Mouse (Mus musculus) ovary, postnatal 14 days (tissue): ENCODE data around the gene Cdkal1.

Experiments used
- DNase-seq: peaks from one replicate; pipeline ENCODE4 v3.0.0; 2022; ENCODE audit warnings: low spot score

Gene Cdkal1

DNA sequence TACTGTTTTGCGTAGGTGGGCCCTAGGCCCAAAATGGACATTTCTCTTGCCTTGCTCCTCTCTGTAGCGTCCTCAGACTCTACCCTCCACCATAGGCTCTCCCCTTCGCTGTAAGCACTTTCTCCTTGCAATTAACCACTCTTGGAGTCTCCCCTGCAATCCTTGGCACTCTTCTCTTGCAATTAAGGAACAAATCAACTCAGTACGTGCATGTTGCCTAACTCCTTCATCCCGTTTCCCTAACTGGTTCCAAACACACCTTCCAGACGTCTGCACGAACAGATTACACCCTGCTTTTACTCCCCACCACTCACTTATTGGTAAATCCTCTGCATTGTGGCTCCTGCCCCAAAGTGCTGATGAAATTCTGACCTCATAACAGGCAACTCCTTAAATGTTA lies 358.2 kb downstream of the Cdkal1 start:
- DNase-seq: no peak

DNA sequence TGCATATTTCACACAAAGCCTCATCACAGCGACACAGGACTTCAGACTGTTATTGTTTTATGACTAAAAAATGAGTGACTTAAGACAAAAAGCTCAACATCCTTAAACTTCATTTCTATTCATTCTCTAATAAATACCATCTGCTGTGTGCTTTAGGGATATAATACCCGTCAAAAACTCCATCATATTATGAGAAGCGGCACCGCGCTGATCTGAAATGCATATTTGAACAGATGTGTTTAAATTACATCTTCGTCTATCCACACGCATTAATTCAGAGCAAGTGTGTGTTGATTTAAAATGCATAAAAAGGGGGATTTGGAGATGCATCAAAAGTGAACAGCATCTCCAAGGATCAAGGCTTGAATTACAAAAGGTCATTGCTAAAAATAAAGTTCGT lies 365.1 kb downstream of the Cdkal1 start:
- no peak for DNase-seq

DNA sequence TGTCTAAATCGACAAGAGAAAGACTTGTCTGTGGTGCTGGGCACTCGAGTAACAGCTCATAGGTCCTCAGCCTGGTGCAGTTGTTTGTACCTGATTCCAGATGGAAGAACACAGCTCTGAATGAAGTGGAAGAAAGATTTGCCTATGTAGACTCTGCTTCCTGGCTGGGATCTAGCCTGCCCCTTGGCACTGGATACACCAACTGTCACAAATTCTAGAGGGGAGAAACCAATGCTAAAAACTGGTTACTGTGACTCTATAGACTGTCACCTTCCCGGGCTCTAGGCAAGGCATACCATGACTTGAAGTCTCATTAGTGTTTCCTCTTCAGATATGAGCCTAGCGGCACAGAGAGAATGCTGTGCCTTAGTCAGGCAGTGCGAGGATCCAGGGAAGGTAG lies 366.0 kb downstream of the Cdkal1 start:
- DNase-seq: no peak

DNA sequence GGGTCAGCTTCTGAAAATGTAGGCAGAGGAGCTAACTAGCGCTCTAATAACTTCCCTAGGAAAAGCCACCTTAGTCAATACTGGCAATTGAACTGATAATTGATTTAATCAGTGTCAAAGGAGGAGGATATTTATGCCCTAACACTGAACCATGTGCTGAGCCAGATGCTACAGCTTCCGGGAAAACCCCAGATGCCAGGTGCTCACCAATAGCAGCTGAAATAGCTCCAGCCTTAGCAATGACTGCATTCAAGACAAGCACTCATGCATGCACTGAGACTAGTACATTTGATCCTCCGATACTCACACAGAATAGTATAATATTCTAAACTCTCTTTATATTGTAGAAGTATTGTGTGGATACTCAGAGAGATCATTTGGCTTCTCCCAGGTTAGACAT lies 368.8 kb downstream of the Cdkal1 start:
- no peak for DNase-seq

DNA sequence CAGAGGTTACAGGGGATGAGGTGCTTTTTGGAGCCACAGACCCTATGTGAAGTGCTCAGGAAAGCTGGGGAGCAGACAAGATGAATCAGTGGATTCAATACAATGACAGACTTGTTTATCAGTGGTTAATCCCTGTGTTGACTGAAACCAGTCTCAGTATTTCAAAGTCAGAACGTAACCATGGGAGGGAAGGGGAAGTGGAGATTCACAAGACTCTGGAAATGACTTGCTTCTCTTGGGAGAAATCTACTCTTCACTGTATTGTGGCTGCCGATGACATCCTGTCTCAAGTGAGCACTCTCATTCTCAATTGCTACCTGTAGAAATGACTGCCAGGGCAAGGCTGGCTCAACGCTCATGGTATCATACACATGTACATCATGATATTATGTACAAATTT lies 371.5 kb downstream of the Cdkal1 start:
- no peak for DNase-seq

DNA sequence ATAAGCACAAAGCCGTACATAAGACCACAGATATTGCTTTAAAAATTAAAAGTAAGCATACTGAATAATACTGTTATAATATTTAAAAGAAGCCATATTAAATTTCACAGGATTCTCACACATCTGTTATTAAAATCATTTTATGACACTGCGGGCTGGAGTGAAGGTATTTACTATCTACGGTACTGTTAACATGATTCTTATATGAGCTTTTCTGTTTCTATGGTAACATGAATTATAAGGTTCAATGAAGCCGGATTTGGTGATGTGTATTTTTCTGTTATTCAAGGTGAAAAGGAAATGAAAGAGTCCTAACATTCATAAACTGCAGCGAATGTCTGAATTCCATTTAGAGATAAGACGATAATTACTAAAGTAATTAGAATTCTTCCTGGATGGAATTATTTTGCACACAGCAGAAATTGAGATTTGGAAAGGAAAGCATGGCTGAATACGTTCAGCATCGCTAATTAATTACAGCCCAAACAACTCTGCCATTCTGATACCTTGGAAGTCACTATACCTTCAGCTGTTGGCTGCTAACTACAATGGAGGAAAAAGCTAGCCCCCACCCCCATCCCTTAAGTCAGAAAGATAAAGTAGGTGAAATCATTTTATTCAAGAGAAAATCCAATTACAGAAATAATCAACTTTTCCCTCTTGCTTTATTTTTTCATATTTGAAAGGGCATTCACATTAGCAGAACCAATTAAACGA lies 373.2 kb downstream of the Cdkal1 start:
- DNase-seq: no peak

DNA sequence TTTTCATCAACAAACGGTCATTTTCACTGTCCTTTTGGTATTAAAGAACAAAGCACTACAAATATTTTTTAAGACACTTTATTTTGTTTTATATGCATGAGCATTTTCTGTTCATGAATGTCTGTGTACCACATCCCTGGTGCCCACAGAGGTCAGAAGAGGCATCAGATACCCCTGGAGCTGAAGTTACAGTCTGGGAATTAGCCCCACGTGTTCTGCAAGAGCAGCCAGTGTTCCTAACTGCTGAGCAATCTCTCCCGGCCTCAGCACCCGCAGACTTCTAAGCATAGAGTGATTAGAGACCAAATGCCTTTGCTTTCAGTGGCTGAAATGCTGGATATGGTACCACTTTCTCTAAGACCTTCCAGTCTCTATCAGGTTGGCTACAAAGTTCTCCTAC lies 379.1 kb downstream of the Cdkal1 start:
- no peak for DNase-seq

DNA sequence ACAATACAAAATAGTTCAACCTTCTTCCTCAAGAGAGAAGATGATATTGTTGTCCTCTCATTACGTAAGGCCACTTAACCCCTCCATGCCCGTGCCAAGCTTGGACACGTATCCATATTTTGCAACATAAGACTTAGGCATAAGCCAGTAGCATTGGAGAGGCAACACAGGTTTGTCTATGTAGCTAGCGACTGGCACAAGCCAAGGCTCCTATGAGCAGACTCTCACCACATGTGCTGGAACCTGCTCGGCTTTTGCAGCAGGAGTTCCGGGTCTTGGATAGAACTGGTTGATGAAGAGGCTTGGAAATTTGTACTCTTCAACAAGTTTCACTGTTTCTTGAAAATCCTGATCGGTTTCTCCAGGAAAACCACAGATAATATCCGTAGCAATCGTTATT lies 381.2 kb downstream of the Cdkal1 start:
- no peak for DNase-seq

DNA sequence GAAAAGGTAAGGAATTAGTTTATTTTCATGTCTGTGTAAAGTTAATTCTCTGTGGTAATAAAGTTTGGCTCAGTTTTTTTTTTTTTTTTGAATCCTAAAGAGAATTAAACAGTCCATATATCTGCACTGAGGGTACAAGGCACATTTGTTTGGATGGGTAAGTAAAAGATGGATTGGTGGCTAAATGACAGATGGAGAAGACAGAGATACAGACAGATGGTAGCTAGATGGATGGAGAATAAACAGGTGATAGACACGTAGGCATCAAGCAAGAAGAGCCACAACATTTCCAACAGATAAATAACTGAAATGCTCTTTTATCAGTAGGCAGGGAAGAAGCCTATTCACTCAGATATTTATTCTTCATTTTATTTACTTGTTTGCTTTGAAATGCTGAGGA lies 381.7 kb downstream of the Cdkal1 start:
- no peak for DNase-seq

DNA sequence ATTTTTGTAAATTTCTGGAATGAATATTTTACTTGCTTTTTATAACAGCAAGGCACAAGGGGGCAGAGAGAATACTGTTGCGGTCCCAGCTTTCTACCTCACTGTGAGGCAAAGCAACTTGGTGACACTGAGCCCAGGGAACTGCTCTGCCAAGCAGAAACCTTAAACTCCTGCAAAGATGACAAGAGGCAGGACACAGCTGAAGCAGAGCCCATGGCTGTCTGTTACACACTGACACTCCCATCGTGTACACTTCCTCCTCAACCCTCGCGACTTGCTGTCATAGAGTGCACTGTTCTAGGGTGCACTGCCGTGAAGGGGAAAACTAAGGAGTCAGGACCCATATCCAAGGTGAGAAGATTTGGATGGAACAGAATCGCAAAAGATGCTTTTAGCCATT lies 393.2 kb downstream of the Cdkal1 start:
- no peak for DNase-seq

DNA sequence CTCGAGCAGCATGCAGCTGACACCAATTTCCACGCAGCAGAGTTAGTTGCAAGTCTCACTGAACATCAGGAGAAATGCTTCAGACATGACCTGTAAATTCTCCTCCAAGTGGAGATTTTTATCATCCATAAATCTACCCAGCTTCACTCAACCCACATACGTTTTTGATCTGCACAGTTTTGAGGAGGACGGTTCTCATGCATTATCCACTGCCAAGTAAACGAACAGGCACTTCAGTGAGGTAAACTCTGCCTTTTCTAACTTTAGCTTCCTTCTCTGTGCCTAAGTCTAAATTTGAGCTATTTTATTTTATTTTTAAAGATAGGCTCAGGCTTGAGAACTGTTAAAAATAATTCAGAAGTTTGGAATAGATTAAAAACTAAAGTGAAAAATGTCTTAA lies 394.7 kb downstream of the Cdkal1 start:
- DNase-seq: no peak

DNA sequence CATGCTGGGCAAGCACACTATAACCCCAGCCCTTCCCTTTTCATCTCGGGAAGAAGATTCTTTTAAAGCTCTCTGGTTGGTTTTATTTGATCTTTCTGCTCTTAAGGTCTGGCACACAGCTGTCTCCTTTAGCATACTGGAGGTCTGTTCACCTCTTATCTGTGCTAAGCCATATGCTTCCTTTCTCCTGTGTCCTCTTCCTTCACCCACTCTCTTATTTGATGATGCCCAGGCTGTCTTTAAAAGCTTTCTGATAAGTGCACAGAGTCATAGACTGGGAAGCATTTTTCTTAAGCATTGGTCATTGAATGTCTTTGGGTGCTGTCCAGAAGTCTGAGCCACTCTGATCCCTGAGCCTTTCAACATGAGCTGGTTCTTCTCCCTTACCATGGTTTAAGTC lies 397.1 kb downstream of the Cdkal1 start:
- DNase-seq: no peak

DNA sequence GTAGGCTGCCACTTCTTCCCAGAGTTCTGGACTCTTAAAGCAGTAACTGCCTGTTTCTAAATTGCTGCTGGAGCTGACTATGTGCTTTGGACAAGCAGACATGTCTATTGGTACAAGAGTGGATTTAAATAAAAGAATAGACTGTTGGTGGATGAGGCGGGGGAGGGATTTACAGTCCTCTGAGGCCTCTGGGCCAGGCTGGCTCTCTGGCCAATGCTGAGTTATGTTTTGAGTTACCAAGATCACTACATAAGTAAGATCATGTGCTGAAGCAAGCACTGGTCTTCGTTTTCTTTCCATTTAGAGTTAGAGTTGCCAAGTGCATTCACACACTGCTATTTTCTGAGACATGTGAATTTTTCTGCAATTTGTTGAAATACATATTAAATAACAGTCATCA lies 418.4 kb downstream of the Cdkal1 start:
- DNase-seq: no peak

DNA sequence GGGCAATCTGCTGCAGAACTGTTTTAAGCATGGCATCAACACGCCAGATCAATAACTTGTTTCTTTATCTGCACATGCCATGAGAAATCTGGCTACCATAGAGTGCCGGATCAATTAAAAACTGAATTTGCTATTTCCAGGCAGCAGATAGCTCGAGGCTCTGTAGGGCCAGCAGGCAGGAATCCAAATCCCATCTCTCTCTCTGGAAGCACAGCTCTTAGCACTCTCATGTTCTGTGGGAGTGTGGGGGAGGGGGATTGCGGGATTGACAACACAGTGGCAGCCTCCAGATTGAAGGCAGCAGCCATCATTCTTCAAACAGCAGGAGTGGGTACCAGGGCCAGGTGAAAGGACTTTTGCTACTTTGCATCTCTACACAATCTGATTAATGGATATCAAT lies 420.7 kb downstream of the Cdkal1 start:
- no peak for DNase-seq

DNA sequence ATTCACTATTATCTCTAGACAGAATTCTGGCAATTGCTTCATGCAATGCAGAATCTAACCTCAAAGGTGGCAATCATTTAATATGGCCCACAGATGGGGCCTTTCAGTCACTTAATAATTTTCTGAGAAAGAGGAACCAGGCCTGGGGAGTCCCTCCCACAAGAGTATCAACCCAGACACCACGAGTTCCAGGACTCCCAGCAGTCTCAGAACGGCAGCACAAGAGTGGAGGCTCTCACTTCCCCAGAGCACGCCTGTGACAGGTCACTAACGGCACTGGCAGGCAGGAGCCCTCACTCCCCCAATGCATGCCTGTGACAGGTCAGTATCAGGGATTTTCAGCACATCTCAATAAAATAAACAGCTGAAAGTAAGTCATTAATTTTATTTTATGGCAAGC lies 424.6 kb downstream of the Cdkal1 start:
- no peak for DNase-seq

DNA sequence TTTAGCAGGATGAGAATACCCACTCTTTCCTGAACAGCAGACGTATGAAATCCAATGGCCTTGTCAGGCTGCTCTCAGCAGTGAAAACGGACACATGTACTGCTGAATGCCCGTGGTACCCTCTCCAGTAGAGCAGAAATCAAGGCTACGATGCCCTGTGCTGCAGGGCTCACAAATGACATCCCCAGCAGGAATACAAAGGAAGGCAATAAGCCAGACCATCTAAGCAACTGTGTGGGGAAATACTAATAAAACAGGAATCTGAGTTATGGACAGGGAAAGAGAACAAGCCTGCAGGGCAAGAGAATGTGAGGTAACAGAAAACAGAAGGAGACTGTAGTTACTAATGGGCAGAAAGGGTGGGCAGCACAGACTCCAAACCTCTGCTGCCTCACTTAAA lies 425.6 kb downstream of the Cdkal1 start:
- no peak for DNase-seq

DNA sequence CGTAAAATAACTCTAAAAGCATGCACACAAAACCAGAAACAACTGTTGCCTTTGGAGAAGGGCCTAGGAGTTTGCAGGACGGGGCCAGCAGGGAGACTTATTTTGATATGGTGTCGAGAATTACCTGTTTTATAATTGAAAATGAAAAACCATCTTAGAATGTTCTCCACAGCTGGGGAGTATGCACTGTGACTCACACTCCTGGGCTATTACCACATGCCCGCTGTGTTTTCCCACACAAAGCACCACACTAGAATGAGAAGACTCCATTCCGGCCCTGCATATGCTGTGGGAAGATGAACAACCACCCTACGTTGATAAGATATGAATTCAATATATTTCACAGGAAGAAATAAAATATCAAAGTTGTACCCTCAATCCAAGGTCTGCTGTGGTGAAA lies 426.3 kb downstream of the Cdkal1 start:
- no peak for DNase-seq

DNA sequence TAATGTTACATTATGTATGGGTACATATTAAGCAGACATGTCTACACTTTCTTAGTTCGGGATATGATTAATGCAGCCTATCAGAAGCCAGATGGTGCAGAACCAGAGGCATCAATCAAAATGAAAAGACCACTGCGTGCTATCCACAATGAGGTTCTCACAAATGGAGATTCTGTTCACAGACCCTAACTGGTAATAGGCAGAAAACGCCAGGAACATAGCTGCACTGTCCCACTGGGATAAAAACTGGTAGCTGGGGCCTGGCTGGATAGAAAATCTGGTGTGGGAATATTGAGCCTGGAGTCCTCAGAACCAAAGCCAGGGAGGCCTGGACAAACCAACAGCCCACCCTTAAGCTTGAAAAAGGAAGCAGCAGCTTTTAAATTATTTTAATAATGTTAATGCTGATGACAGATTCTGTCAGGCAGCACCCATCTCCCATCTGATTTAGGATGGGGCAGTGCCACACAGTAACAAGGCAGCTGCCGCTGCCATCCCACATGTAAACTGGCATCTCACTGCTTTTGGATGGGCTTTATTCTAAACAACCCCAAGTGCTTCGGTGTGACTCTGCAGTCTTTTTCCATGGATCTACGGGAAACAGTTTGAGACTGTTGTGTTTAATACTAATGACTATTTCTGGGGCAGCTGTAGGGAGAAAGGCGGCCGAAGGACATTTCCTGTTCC lies 438.9 kb downstream of the Cdkal1 start:
- DNase-seq: no peak

DNA sequence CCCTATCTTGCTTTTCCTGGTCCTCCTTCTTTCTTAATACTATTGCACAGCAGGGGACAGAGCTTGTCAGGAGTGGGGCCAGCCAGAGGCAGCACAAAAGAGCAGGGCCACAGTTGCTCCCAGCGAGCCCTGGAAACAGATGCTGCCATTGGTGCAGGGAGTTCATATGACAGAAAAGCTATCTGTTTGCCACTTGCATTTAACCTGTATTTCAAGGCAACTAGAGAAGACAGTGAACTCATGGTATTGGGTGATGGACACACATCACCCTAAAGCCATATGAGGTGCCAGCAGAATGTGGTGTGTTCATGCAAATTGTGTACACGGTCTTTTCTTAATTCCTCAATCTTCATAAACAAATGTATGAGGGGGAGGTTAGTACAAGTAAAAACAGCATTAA lies 439.5 kb downstream of the Cdkal1 start:
- DNase-seq: no peak

DNA sequence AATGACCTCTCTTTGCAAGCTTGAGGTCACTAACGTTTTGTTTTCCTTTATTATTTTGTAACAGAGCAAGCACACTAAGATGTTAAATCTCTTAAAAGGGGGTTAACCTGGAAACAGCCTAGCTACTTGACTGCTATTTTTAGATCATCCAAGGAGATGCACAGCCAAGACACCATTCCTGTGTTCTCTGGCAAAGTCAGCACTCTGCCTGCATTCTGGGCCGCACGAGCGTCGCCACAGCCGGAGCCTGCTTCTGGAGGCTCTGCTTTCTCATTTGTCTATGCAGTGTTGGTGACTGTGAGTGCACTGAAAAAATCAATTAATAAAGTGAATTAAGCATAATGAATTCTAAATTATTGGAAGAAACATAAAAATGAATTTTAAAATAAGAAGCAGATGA lies 440.6 kb downstream of the Cdkal1 start:
- no peak for DNase-seq

DNA sequence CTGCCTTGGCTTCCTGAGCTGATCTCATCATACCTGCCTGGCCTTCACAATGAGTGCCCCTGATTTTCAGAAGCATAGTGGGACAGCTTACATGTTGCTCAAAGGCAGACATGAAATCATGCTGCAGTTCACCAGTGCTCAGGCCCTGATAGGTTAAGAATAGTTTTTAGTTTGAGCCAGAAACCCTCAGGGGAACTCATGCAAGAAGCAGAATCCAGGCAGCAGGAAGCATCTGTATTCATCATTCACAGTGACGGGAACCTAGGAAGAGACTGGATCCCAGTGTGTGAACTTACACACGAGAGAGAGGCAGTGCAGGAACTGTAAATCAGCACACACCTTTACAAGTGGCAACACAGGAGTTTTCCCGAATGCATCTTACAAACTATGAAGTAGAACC lies 441.0 kb downstream of the Cdkal1 start:
- no peak for DNase-seq

DNA sequence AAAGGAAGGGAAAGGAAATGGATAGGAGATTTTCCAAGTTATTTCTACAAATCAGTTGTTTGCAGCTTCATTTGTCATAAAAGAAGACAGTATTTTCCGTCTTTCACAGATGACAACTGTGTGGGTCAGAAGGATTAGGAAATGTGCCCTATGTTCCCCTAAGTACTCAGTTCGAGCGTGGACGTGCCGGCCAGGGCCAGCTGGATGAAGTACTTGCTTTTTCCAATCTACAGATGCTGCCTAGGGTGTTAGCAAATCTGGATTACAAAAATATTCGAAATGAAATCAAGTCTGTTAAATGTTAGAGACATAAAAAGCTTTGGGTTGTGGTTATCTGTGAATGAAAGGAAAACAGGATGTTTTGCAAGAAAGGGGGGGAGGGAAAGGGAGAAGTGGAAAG lies 444.3 kb downstream of the Cdkal1 start:
- DNase-seq: no peak

DNA sequence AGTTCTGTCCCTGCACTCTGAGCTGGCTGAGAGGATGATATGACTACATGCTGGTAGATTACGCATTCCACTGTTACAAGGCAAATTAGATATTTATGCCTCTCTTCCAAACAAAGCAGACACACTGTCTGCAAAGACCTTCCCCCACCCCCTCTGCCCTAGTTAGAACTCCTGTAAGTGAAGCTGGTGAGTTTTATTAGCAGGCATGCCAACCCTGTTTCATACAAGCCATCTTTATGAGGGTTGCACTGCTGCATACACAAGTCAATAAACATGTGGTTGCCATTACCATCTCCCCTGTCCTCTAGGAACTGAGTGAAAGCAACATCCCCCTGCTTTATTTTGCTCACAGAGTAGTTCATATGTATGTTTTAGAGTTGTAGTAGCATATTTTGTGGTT lies 447.9 kb downstream of the Cdkal1 start:
- no peak for DNase-seq

DNA sequence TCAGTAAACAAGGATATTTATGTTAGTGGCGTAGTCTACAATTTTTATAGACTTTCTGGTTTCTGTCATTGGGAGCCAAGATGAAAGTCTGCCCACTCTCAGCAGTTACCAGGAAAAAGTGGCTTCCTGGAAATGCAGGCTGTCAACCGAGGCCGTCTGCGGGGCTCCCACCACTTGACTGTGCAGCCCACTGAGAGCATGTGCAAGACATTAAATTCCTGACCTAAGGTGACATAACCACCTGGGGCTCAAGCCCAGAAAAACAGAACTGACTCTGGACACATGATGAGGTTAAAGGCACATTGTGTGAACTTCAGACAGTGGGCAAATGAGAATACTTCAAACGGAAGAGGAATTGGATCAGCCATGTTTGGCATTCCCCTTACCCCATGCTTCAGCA lies 450.2 kb downstream of the Cdkal1 start:
- no peak for DNase-seq
